Mouse (Mus musculus) adrenal gland, postnatal 25 days (tissue): Measurements from ENCODE around the gene Ccnd1. TPM values are rescaled to one million over a fixed set of nuclear protein-coding genes. Genes with fewer than 3 reads are reported as not detected.

Experiments used
- DNase-seq: peaks from one replicate; pipeline ENCODE4 v3.0.0; 2021; ENCODE audit warnings: mixed read lengths
- total RNA-seq: library from RNA; stranded (reverse); gene quantifications from 2 replicates; pipeline ENCODE4 v1.2.3, GENCODE M21; 2021

The Ccnd1 gene
- total RNA-seq, 1 experiment from 2014 or later, result 117 TPM

GRCm38 (mm10) chr7:144938661-144939343, 923 bp downstream of the Ccnd1 start:
- peak; percentile 38 for DNase-seq

DNA sequence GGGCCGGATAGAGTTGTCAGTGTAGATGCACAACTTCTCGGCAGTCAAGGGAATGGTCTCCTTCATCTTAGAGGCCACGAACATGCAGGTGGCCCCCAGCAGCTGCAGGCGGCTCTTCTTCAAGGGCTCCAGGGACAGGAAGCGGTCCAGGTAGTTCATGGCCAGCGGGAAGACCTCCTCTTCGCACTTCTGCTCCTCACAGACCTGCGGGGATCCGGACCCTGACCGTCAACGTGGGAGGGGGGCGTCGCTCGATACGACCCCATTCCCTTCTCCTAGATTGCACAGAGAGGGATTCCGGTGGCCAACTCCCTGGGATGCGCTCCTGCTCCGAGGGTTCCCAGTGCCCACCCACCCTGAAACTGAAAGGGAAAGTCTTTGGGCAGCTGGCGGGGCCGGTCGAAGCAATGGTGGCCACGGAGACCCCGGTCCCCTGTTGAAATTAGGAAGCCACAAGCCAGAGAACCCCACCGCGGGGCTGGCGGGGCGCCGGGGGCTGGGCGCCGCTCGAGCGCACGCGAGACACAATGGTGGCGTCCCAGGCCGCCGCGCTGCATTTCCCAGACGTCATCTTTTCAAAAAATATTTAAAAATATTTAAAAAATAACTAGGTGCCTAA, 1.7 kb downstream of the Ccnd1 start:
- peak; percentile 18 for DNase-seq

- DNase-seq, result peak; percentile 93
Measured at GRCm38 (mm10) chr7:144937490-144937889, 2.2 kb downstream of the Ccnd1 start.

- no peak for DNase-seq
Measured at GRCm38 (mm10) chr7:144936311-144936880, 3.3 kb downstream of the Ccnd1 start.

- DNase-seq, result peak; percentile 24
Measured at GRCm38 (mm10) chr7:144935563-144935962, 4.2 kb downstream of the Ccnd1 start.

DNA sequence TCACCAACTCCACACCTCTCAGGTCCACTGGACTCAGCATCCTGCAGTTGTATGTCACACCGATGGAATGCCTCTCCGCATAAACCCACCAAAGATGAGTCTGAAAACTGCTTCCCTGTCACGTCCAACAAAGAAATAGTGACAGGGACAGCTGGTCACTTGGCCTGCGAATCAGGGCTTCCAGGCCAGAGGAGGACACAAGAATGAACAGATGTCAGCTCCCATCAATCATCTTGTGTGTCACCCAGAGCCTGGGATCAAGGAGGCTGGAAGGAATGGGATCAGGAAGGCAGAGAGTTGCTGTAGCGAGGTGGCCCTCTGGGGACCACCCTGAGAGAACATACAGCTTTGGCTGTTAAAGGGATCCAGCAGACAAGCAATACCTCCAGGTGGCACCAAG, 4.8 kb downstream of the Ccnd1 start:
- DNase-seq, result no peak

DNA sequence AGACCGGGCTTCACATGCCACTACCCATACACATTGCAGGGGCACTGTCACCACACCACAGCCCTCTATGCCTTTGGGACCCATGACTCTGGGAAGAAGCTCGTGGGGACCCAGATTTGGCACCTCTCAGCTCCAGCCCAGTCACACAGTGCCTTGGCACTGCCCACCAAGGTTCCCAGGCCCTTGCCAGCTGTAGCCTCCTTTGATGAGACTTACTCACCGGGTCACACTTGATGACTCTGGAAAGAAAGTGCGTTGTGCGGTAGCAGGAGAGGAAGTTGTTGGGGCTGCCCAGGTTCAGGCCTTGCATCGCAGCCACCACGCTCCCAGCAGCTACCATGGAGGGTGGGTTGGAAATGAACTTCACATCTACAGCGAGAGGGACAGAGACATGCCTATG, 5.9 kb downstream of the Ccnd1 start:
- DNase-seq, result peak; percentile 46

DNA sequence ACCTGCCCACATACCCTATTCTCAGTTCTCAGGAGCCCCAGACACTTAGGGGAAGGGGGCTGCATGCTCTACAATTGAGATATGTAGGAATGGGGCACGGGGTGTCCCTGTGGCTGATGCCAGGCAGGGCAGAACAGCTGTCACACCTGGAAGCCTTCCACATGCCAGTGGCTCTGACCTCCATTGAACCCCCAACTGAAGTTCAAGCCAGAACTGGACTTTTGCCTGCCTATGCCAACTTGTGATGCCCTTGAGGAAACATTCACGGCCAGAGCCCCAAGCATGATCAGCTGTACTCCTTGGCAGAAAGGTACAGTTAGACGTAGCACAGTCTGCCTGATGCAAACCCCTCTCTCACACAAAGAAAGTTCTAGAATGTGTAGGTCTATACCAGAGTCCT, 6.4 kb downstream of the Ccnd1 start:
- DNase-seq, result peak; percentile 23

DNA sequence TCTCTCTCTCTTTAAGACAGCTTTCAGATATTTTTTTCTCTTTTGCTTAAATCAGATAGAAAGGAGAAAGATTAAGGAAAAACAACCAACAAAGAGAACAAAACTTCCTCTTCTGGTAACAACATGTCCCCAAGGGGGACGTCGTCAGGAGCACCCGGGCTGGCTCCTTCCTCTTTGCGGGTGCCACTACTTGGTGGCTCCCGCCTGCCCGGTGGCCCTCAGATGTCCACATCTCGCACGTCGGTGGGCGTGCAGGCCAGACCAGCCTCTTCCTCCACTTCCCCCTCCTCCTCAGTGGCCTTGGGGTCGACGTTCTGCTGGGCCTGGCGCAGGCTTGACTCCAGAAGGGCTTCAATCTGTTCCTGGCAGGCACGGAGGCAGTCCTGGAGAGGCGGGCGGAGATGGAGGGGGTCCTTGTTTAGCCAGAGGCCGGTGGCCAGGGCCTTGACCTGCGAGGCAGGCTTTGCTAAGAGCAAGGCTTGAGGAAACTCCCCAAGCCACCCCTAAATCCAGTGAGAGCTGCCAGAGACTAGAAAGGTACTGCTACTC, 7.3 kb downstream of the Ccnd1 start:
- peak; percentile 19 for DNase-seq

GRCm38 (mm10) chr7:144931778-144932177, 7.9 kb downstream of the Ccnd1 start:
- DNase-seq, result peak; percentile 19

DNA sequence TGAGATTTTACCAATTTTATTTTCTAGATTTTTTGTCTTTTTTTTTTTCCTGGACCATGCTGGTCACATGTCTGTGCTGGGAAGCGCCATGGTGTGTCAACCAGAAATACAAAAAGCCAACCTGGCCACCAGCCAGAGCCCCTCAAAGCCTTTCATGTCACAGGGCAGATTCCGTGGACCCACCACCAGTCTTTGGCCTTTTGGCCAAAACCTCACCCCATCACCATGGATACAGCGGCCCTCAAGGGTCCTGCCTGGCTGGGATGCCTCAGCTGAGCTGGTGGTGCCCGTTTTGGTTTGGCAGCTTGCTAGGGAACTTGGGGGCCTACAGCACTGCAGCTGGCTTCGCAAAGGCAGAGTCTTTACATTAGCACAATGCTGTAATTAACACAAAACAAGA, 9.8 kb downstream of the Ccnd1 start:
- no peak for DNase-seq

DNA sequence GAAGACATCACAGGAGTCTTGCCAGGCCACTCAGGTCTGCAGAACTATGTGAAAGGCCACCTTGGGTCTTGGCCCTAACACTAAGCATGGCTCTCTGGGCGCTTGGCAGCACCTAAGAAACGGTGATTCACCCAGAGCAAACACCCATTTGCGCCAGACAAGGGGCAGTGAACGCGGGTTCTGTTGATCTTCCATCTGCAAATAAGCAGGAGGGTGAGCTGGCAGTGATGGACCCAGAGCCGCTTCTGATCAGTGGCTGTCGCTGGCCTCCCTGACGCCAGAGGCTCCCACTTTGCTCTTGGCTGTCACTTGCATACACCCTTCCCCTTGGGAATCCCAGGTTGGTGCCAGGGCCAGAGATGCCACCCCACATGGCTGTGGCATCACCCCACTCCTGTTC, 10.2 kb downstream of the Ccnd1 start:
- DNase-seq, result no peak

GRCm38 (mm10) chr7:144928889-144929210, 10.9 kb downstream of the Ccnd1 start:
- DNase-seq, result no peak

- DNase-seq, result peak; percentile 16
Measured at GRCm38 (mm10) chr7:144928009-144928888, 11.5 kb downstream of the Ccnd1 start.

DNA sequence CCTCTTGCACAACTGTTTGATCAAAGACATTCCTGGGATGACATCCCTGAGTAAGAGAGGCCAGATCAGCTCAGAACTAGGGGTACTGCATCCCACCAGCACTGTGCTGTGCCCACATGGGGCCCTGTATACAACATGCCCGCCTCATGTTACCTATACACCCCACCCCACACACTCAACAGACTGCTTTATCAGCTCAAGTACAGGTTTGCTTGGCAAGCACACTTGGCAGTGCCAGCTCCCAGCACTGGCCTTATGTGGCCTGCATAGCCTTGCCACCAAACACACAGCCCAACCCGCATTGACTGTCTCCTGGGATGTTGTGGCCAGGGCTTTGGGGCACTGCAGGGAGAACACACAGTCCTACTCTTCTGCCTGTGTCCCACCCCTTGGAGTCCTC, 12.1 kb downstream of the Ccnd1 start:
- DNase-seq, result peak; percentile 5

- no peak for DNase-seq
Measured at GRCm38 (mm10) chr7:144918823-144919222, 20.9 kb downstream of the Ccnd1 start.

GRCm38 (mm10) chr7:144914948-144915750, 24.6 kb downstream of the Ccnd1 start, which contains the start of gene LTO1:
Gene LTO1 (plus strand): TSS chr7:144915100.
- peak; percentile 87 for DNase-seq

DNA sequence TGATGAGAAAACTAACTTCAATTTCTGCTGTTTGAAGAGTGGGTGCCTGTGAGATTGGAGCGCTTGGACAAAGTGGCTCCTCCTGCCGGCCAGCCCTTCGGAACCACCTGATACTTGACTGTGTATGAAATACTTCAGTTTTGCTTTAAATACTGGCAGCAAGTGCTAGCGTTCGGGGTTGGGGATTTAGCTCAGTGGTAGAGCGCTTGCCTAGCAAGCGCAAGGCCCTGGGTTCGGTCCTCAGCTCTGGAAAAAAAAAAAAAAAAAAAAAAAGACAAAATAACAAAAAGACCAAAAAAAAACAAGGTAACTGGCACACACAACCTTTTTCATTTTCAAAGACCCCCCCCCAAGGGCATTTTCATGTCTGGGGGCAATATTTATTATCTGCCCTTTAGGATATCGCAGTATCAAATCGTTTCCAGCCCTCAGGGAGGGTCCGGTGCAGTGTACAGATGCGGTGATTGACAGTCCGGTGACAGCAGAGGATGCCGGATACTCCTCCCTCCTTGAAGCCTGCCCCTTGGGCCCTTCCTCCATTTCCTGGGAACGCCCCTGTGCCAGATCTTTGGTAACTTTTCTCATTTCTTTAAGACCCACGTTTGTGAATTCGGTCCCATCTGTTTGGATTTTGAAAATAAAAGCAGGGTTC, 25.3 kb downstream of the Ccnd1 start:
- no peak for DNase-seq

DNA sequence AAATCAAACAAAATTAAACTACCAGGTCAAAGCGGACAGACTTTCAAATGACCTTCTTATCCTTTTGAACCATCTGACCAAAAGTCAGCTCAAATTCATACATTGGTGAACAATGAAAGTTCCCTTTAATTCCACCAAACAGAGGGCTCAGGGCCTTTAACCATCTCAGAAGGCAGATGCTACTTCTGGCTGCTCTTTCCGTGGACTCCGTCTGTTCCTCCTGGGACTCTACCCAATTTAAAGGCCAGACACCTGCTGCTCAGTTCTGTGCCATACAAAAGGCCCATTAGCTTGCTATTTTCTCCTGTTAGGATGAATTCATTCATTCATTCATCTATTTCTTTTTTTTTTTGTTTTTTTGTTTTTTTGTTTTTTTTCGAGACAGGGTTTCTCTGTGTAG, 26.8 kb downstream of the Ccnd1 start:
- no peak for DNase-seq

DNA sequence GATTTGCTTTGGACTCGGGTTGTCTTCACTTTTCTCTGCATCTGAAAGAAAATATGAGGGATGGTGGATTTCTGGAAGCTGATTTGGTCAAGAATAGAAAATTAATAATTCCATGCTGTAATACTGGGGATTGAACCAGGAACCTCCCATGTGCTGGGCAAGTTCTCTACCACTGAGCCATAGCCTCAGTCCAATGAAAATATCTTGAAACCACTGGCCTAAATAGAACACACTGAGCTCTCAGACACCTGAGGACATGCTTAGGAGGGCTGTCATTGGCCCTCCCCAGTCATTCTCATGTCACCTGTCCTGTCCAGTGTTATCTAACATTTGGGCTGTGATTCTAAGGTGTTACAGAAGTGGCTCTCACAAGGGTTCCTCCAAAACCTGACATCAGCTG, 28.6 kb downstream of the Ccnd1 start:
- no peak for DNase-seq

DNA sequence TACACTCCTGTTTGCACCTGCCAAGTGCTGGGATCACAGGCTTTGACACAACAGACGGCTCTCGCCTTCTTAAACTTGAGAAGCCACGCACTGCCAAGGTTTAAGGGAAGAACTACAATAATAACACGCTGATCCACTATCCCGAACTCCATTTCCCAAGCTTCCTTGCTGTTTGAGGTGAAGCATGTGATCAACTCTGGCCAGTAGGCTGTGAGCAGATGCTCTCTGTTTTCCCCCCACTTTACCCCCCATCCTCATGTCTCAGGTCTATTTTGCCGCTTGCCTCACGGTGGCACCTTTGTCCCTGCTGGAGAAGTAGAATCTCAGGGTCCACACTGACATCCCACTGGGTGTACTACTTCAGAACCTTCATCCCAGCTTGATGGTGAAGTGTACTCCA, 31.0 kb downstream of the Ccnd1 start:
- DNase-seq, result no peak
